Mouse (Mus musculus): ENCODE data around the gene Nudt15.

Gene Nudt15

GRCm38 (mm10) chr14:73470593-73470992 is 77.4 kb downstream of the Nudt15 start:
- DNase-seq (ENCODE audit: low read depth): no peak

GRCm38 (mm10) chr14:73469506-73469905 is 78.5 kb downstream of the Nudt15 start:
- no peak for DNase-seq (ENCODE audit: low read depth)

Measured in c-Kit-positive CD71-positive TER-119-negative erythroid progenitor cells, embryonic 14.5 days (primary cell).